Mouse (Mus musculus) layer of hippocampus, postnatal 10 days (tissue): ENCODE results near the gene Cbx8. TPM values are rescaled to one million over a fixed set of nuclear protein-coding genes. Genes with fewer than 3 reads are reported as not detected.

ENCODE experiments used
- DNase-seq, 2 experiments: peaks; one replicate each; pipeline ENCODE4 v3.0.0; 2021; ENCODE audit warnings: low spot score in 2 of 2
- total RNA-seq, 2 experiments: library from RNA; stranded (reverse); gene quantifications; 2 replicates each; pipeline ENCODE4 v1.2.3; 2021

Gene Cbx8
- total RNA-seq, 2 experiments from 2014 or later, result 12.4 to 13.1 TPM

GRCm38 (mm10) chr11:118998540-118999265 lies 42.1 kb downstream of the Cbx8 start:
- DNase-seq, result peak; percentile 94 to 95

GRCm38 (mm10) chr11:118997182-118997581 lies 43.6 kb downstream of the Cbx8 start:
- no peak for DNase-seq

- DNase-seq, result no peak
Measured at GRCm38 (mm10) chr11:118995448-118995847, 45.3 kb downstream of the Cbx8 start.

GRCm38 (mm10) chr11:118992781-118993180 lies 48.0 kb downstream of the Cbx8 start:
- no peak for DNase-seq

- no peak for DNase-seq
Measured at GRCm38 (mm10) chr11:118987999-118988398, 52.8 kb downstream of the Cbx8 start, which contains the start of gene Enpp7. Enpp7 (plus strand) TSS chr11:118988188.

Other genes starting within 250 kb of the Cbx8 start
- 100 to 1,000 TPM; 205 to 226 TPM for gene Rbfox3, start 129.4 kb downstream of the Cbx8 start, total RNA-seq
- not detected for gene Enpp7, start 52.8 kb downstream of the Cbx8 start, total RNA-seq
- gene Cbx2, start 18.0 kb downstream of the Cbx8 start, total RNA-seq, result 1 to 10 TPM; 4.7 to 5.0 TPM
- gene Cbx4, start 45.3 kb upstream of the Cbx8 start, total RNA-seq, result 10 to 100 TPM; 49.2 to 51.2 TPM
- 100 to 1,000 TPM; 111 to 115 TPM for gene Tbc1d16, start 187.5 kb upstream of the Cbx8 start, total RNA-seq
- 1 to 10 TPM; 4.8 to 5.2 TPM for gene Ccdc40, start 187.6 kb upstream of the Cbx8 start, total RNA-seq
- gene Gaa, start 226.9 kb upstream of the Cbx8 start, total RNA-seq, result 100 to 1,000 TPM; 131 to 136 TPM